9 mouse cellular contexts compared by ENCODE assay signal in the genomic region with DNA sequence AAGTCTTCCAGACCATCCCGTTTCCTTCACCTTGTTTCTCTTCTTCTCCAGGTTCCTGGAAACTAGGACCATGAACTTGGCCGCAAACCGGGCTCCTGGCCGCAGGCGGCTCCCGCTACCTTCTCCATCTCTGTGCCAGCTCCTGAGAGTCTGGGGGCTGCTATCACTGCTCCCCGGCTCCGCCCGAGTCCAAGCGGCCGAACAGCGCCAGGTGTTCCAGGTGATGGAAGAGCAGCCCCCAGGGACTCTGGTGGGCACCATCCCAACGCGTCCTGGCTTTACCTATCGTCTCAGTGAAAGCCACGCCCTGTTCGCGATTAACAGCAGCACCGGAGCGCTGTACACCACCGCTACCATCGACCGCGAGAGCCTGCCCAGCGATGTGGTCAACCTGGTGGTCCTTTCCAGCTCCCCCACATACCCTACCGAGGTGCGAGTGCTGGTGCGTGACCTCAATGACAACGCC. TPM values are rescaled to one million over a fixed set of nuclear protein-coding genes. Genes with fewer than 3 reads are reported as not detected.
DNase-seq lines count a peak whose midpoint lies in the region; ATAC-seq and TF ChIP-seq lines count a peak whose summit lies in the region.
"Had no signal": no experiment of that assay in that cellular context is flagged by ENCODE, and none has a peak within 500 bp of the region (broad histone marks: within the 10 kb centered on the region; RNA-seq: fewer than 3 reads in every experiment).

A gene (plus strand): TSS at position 51 of the 466 bp plus-strand sequence.

- intact Hi-C loops in heart, adult 2 months (cut with DNase I), result loop anchor here (1.0 to 5.0 kb wide), 4 partner anchors 65 to 1558 kb away; no protein-coding TSS in a partner anchor
- intact Hi-C loops in heart, postnatal 36 days (cut with DNase I), result loop anchor here (2.0 kb wide), 3 partner anchors 50 to 334 kb away; no protein-coding TSS in a partner anchor

- no peak for TF ChIP-seq EP300 in heart, adult 2 months (IDR thresholded peaks at IDR 0.05; ENCODE audit: insufficient read depth, low read depth, low read length)

- peak within 1 kb of the TSS; percentile 70 for H3K4me3 ChIP-seq in heart, adult 2 months
- H3K4me3 ChIP-seq in C2C12 (ENCODE audit: insufficient read depth, poor library complexity, severe bottlenecking), result peak within 1 kb of the TSS; percentile 37
- H3K4me3 ChIP-seq in hindbrain, embryonic 11.5 days (ENCODE audit: low read depth, low read length), result peak within 1 kb of the TSS; percentile 83
- H3K4me3 ChIP-seq in liver, embryonic 13.5 days (replicated peaks), result peak within 1 kb of the TSS; percentile 62

- H3K27me3 ChIP-seq in heart, adult 2 months (ENCODE audit: control insufficient read depth, insufficient read depth, low read length), result no peaks in the 10 kb centered on the region
- H3K27me3 ChIP-seq in C2C12 (ENCODE audit: control insufficient read depth, insufficient read depth, insufficient read length), result peaks cover 4% of the 10 kb centered on the region
- H3K27me3 ChIP-seq in hindbrain, embryonic 11.5 days (ENCODE audit: control insufficient read depth, insufficient read depth, low read length), result no peaks in the 10 kb centered on the region
- peaks cover 50% of the 10 kb centered on the region for H3K27me3 ChIP-seq in liver, embryonic 13.5 days
- H3K27me3 ChIP-seq: Patski had no signal

- peak within 1 kb of the TSS; percentile 74 for H3ac ChIP-seq in C2C12 (ENCODE audit: control insufficient read depth, insufficient read length, low read depth)

- H3K9ac ChIP-seq in heart, adult 2 months (ENCODE audit: low read depth, low read length), result peak within 1 kb of the TSS; percentile 71
- peak within 1 kb of the TSS; percentile 85 for H3K9ac ChIP-seq in hindbrain, embryonic 11.5 days (ENCODE audit: low read depth, low read length)
- H3K9ac ChIP-seq in liver, embryonic 13.5 days, result peak within 1 kb of the TSS; percentile 41

- H3K9me3 ChIP-seq in hindbrain, embryonic 11.5 days (ENCODE audit: control insufficient read depth, low read length), result no peaks in the 10 kb centered on the region
- H3K9me3 ChIP-seq in liver, embryonic 13.5 days (replicated peaks), result no peaks in the 10 kb centered on the region

- no peaks in the 10 kb centered on the region for H3K79me3 ChIP-seq in C2C12 (ENCODE audit: low read depth)

- peak within 1 kb of the TSS; percentile 91 for H3K27ac ChIP-seq in heart, adult 2 months
- peak within 1 kb of the TSS; percentile 91 for H3K27ac ChIP-seq in hindbrain, embryonic 11.5 days (ENCODE audit: low read depth, low read length)
- peak within 1 kb of the TSS; percentile 39; the same call in 1 of the 2 replicates for H3K27ac ChIP-seq in liver, embryonic 13.5 days

- under 1% methylated on average over 29 of the region's 29 CpGs for WGBS in heart, adult 2 months
- under 1% methylated on average over 29 of the region's 29 CpGs for WGBS in hindbrain, embryonic 11.5 days
- 2% methylated on average over 29 of the region's 29 CpGs for WGBS in liver, embryonic 13.5 days (ENCODE audit: insufficient replicate concordance)

- TF ChIP-seq POLR2A in heart, adult 2 months (IDR thresholded peaks at IDR 0.05; ENCODE audit: insufficient read depth, low read depth, low read length), result no peak
- no peak for TF ChIP-seq POLR2A in brain, embryonic 14.5 days (IDR thresholded peaks at IDR 0.05; ENCODE audit: borderline replicate concordance, extremely low read depth, insufficient read depth, insufficient read length, poor library complexity, severe bottlenecking)

- TF ChIP-seq CTCF in heart, adult 2 months (IDR thresholded peaks at IDR 0.05), result no peak
- no peak for TF ChIP-seq CTCF in C2C12 (IDR thresholded peaks at IDR 0.05; ENCODE audit: control insufficient read depth, insufficient read depth, insufficient read length)
- TF ChIP-seq CTCF in brain, embryonic 14.5 days (IDR thresholded peaks at IDR 0.05; ENCODE audit: borderline replicate concordance, extremely low read depth, insufficient read depth, insufficient read length), result no peak

- H3K4me2 ChIP-seq in hindbrain, embryonic 11.5 days (replicated peaks; ENCODE audit: low read depth, low read length), result peak within 1 kb of the TSS; percentile 97
- H3K4me2 ChIP-seq in liver, embryonic 13.5 days, result peak within 1 kb of the TSS; percentile 67

- no peaks in the 10 kb centered on the region; the same call in 1 of the 2 replicates for H3K79me2 ChIP-seq in heart, adult 2 months (replicated peaks; ENCODE audit: control insufficient read depth, insufficient read depth, low read length)
- no peaks in the 10 kb centered on the region for H3K79me2 ChIP-seq in C2C12 (ENCODE audit: control insufficient read depth, insufficient read depth)

- DNase-seq in heart, adult 2 months, result peak in 1 of 2 experiments; percentile 20
- DNase-seq in heart, postnatal 36 days, result no peak
- DNase-seq in brain, embryonic 14.5 days (ENCODE audit: low read depth), result peak; percentile 52
- no peak for DNase-seq in hindbrain, embryonic 11.5 days (ENCODE audit: low spot score)
- DNase-seq in liver, embryonic 13.5 days, result no peak
- peak; percentile 52 for DNase-seq in testis, postnatal 10 days (ENCODE audit: low spot score)
- no peak for DNase-seq in frontal cortex, postnatal 10 days (ENCODE audit: low spot score in 2 of 2)

- H3K36me3 ChIP-seq in heart, adult 2 months (ENCODE audit: control insufficient read depth, insufficient read depth, low read length), result no peaks in the 10 kb centered on the region; the same call in 1 of the 2 replicates
- no peaks in the 10 kb centered on the region for H3K36me3 ChIP-seq in C2C12 (ENCODE audit: control insufficient read depth, insufficient read depth)
- peaks cover 15% of the 10 kb centered on the region; the same call in 1 of the 2 replicates for H3K36me3 ChIP-seq in hindbrain, embryonic 11.5 days (ENCODE audit: control insufficient read depth, insufficient read depth, low read length)
- no peaks in the 10 kb centered on the region for H3K36me3 ChIP-seq in liver, embryonic 13.5 days

- ATAC-seq in hindbrain, embryonic 11.5 days (ENCODE audit: low FRiP score), result no peak
- no peak for ATAC-seq in liver, embryonic 13.5 days (ENCODE audit: low read depth)

- H3K4me1 ChIP-seq in heart, adult 2 months (ENCODE audit: control insufficient read depth, insufficient read depth, low read length), result peaks cover 7% of the 10 kb centered on the region; the same call in 1 of the 2 replicates
- peaks cover 3% of the 10 kb centered on the region; the same call in 1 of the 2 replicates for H3K4me1 ChIP-seq in hindbrain, embryonic 11.5 days (replicated peaks; ENCODE audit: control insufficient read depth, insufficient read depth, low read length)
- H3K4me1 ChIP-seq in liver, embryonic 13.5 days (replicated peaks), result 0 out of 2 replicates have a peak, but pooled peaks cover 9% of the 10 kb centered on the region

TF ChIP-seq in C2C12, 6 proteins besides CTCF, POLR2A, EP300 and RAD21:
- TF ChIP-seq CEBPB (IDR thresholded peaks at IDR 0.05; ENCODE audit: low read depth), result no peak
- TF ChIP-seq MYOG (IDR thresholded peaks at IDR 0.05; ENCODE audit: control insufficient read depth, extremely low read depth, insufficient read length), result no peak
- TF ChIP-seq USF1 (IDR thresholded peaks at IDR 0.05; ENCODE audit: low read depth), result no peak
- no peak for TF ChIP-seq MYOD1 (IDR thresholded peaks at IDR 0.05; ENCODE audit: control insufficient read depth, insufficient read length, low read depth)
- no peak for TF ChIP-seq MAX (IDR thresholded peaks at IDR 0.05)
- TF ChIP-seq FOSL1 (IDR thresholded peaks at IDR 0.05; ENCODE audit: insufficient read depth, low read length, poor library complexity, severe bottlenecking), result no peak

RNA-seq across cellular contexts. Expression of the gene that starts here (rescaled TPM):
- total RNA-seq in heart, adult 2 months (2021), result 1 to 10 TPM; 5.1 TPM
- 1.9 and 3.5 TPM in 2 replicates for polyA plus RNA-seq in heart, adult 2 months (2012; rRNA removed)
- total RNA-seq in heart, postnatal 36 days (2021), result 1 to 10 TPM; 6.3 to 7.0 TPM
- 0.29 TPM for polyA plus RNA-seq in C2C12 (2012; fragmentation: generic; extraction: Trizol)
- 13.9 and 20.9 TPM in 2 replicates for polyA plus RNA-seq in brain, embryonic 14.5 days (2012; rRNA removed)
- polyA plus RNA-seq in hindbrain, embryonic 11.5 days (2014; fragmentation: Nextera tagmentation; extraction: Ambion mirVana), result 13.5 and 15.2 TPM in 2 replicates
- polyA plus RNA-seq in liver, embryonic 13.5 days (2015; fragmentation: Nextera tagmentation; extraction: Ambion mirVana), result 0.31 and 0.33 TPM in 2 replicates

Comparison
In these comparisons a context has a peak if more than half of its experiments do, and no peak if none do; other contexts are left out.
1. DNase-seq: peak in brain, embryonic 14.5 days (single experiment) and testis, postnatal 10 days (single experiment); none in heart, postnatal 36 days (0 of 2), hindbrain, embryonic 11.5 days (single experiment), liver, embryonic 13.5 days (single experiment) and frontal cortex, postnatal 10 days (0 of 2).
2. H3K27ac ChIP-seq: peak in every context shown above with its lines; median percentile 91 in heart, adult 2 months; 91 in hindbrain, embryonic 11.5 days; 39 in liver, embryonic 13.5 days.
3. Peak in every context shown above with its lines, with median percentiles within 50 percentile points of each other: H3K4me3 ChIP-seq and H3K9ac ChIP-seq.